In the genomic region with DNA sequence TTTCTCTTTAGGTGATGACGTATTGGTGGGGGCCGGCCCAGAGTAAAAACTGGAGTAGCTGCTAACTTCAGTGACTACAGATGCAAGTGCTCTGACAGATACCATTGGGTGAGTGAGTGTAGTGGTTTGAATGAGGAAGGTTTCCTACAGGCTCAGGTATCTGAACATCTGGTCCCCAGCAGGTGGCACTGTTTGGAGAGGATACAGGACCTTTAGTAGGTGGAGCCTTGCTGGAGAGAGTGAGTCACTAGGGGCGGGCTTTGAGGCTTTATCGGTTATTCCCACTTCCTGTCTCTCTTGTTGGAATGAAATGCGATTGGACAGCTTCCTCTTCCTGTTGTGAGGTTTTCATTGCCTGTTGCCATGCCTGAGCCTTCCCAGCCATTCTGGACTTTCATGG, we compare ENCODE assay signal across 12 mouse cellular contexts.
A peak's percentile ranks its signal among the peaks of the same experiment; 100 is the strongest.
DNase-seq lines count a peak whose midpoint lies in the region; ATAC-seq and TF ChIP-seq lines count a peak whose summit lies in the region.
"Had no signal": no experiment of that assay in that cellular context is flagged by ENCODE, and none has a peak within 500 bp of the region (broad histone marks: within the 10 kb centered on the region; RNA-seq: fewer than 3 reads in every experiment).

No protein-coding gene starts in this region.

- ATAC-seq in kidney, embryonic 16.5 days (ENCODE audit: low FRiP score, low TSS enrichment) = no peak
- no peak for ATAC-seq in forebrain, embryonic 11.5 days (replicated peaks; ENCODE audit: low FRiP score)

- H3K9ac ChIP-seq in kidney, embryonic 16.5 days (replicated peaks; ENCODE audit: low read length) = no peak overlapping the region
- H3K9ac ChIP-seq in forebrain, embryonic 11.5 days (ENCODE audit: low read length) = no peak overlapping the region
- H3K9ac ChIP-seq: hindbrain, embryonic 15.5 days had no signal

- no peak overlapping the region for H3K4me2 ChIP-seq in kidney, embryonic 16.5 days (replicated peaks; ENCODE audit: low read depth, low read length)
- no peak overlapping the region for H3K4me2 ChIP-seq in forebrain, embryonic 11.5 days (ENCODE audit: low read depth, low read length, severe bottlenecking)
- H3K4me2 ChIP-seq: hindbrain, embryonic 15.5 days had no signal

- H3K36me3 ChIP-seq in kidney, embryonic 16.5 days (ENCODE audit: insufficient read depth, low read length) = no peaks in the 10 kb centered on the region
- H3K36me3 ChIP-seq in forebrain, embryonic 11.5 days (ENCODE audit: control insufficient read depth, insufficient read depth, low read length) = no peaks in the 10 kb centered on the region
- H3K36me3 ChIP-seq: forebrain, embryonic 10.5 days; hindbrain, embryonic 15.5 days had no signal

- no peaks in the 10 kb centered on the region for H3K27me3 ChIP-seq in kidney, embryonic 16.5 days (ENCODE audit: insufficient read depth, low read length)
- H3K27me3 ChIP-seq in forebrain, embryonic 11.5 days (ENCODE audit: control insufficient read depth, insufficient read depth, low read length) = no peaks in the 10 kb centered on the region
- H3K27me3 ChIP-seq: hindbrain, embryonic 15.5 days had no signal

- 0 out of 2 replicates have a peak, but pooled peaks have one; percentile 1 for TF ChIP-seq CTCF in bone marrow, adult 2 months (IDR thresholded peaks at IDR 0.05; ENCODE audit: control insufficient read depth, insufficient read depth, low read length)

- H3K27ac ChIP-seq in kidney, embryonic 16.5 days (ENCODE audit: low read length) = no peak overlapping the region
- H3K27ac ChIP-seq in bone marrow, adult 2 months (ENCODE audit: control insufficient read depth, insufficient read depth, low read depth, low read length, poor library complexity) = no peak overlapping the region; the same call in 1 of the 2 replicates
- H3K27ac ChIP-seq in forebrain, embryonic 11.5 days (ENCODE audit: low read depth, low read length) = no peak overlapping the region
- H3K27ac ChIP-seq: forebrain, embryonic 10.5 days; hindbrain, embryonic 15.5 days; macrophage had no signal

- peak; percentile 12 for DNase-seq in kidney, adult 18-20 months
- DNase-seq in 3134 (ENCODE audit: extremely low read depth, insufficient read length, low spot score) (peak; percentile 14), 416B (ENCODE audit: low read depth) (peak; percentile 77)
- no peak for DNase-seq in forebrain, embryonic 11.5 days (ENCODE audit: low spot score)
- no peak for DNase-seq in right cerebral cortex, adult 18-20 months
- DNase-seq: cerebellum, adult 9-10 months; spleen, adult 18-20 months had no signal

- H3K4me3 ChIP-seq in kidney, embryonic 16.5 days (ENCODE audit: low read length) = no peak overlapping the region
- no peak overlapping the region for H3K4me3 ChIP-seq in bone marrow, adult 2 months (replicated peaks; ENCODE audit: control insufficient read depth, low read depth, low read length)
- H3K4me3 ChIP-seq in forebrain, embryonic 11.5 days (ENCODE audit: low read depth, low read length) = no peak overlapping the region
- H3K4me3 ChIP-seq: forebrain, embryonic 10.5 days; hindbrain, embryonic 15.5 days had no signal

- H3K4me1 ChIP-seq in kidney, embryonic 16.5 days (ENCODE audit: insufficient read depth, low read length) = no peaks in the 10 kb centered on the region
- H3K4me1 ChIP-seq in bone marrow, adult 2 months (ENCODE audit: control insufficient read depth, insufficient read depth, low read length) = no peaks in the 10 kb centered on the region
- H3K4me1 ChIP-seq in forebrain, embryonic 11.5 days (replicated peaks; ENCODE audit: control insufficient read depth, insufficient read depth, low read length) = no peaks in the 10 kb centered on the region
- H3K4me1 ChIP-seq: hindbrain, embryonic 15.5 days had no signal

- WGBS in kidney, embryonic 16.5 days = 84% methylated on average over 5 of the region's 5 CpGs
- 42% methylated on average over 5 of the region's 5 CpGs for WGBS in bone marrow, adult 2 months
- WGBS in forebrain, embryonic 11.5 days = 87% methylated on average over 5 of the region's 5 CpGs

- TF ChIP-seq POLR2A in bone marrow, adult 2 months (IDR thresholded peaks at IDR 0.05; ENCODE audit: borderline replicate concordance, control insufficient read depth, low read depth, low read length) = no peak

- no peaks in the 10 kb centered on the region for H3K9me3 ChIP-seq in kidney, embryonic 16.5 days (ENCODE audit: low read length)
- H3K9me3 ChIP-seq in forebrain, embryonic 11.5 days (ENCODE audit: control insufficient read depth, low read length) = no peaks in the 10 kb centered on the region
- H3K9me3 ChIP-seq: forebrain, embryonic 10.5 days; hindbrain, embryonic 15.5 days had no signal

Comparison
In these comparisons a context has a peak if more than half of its experiments do, and no peak if none do; other contexts are left out.
1. DNase-seq: peak in kidney, adult 18-20 months (single experiment), 3134 (single experiment) and 416B (single experiment); none in forebrain, embryonic 11.5 days (single experiment) and right cerebral cortex, adult 18-20 months (single experiment).